Mouse (Mus musculus) neural tube, embryonic 14.5 days (tissue): ENCODE data around the gene Ccdc115. TPM values are rescaled to one million over a fixed set of nuclear protein-coding genes. Genes with fewer than 3 reads are reported as not detected.

ENCODE experiments used
- ATAC-seq: fragments of 200-750 bp; cut with Nextera tagmentation; 2 replicates; pipeline ENCODE4 v1.8.0; 2017; ENCODE audit warnings: low read depth, mild to moderate bottlenecking, moderate TSS enrichment, moderate library complexity
- H3K27ac ChIP-seq: fragments of 300-500 bp; sonication (generic); 2 replicates; pipeline ENCODE4 v1.5.1; 2014; ENCODE audit warnings: low read depth, mild to moderate bottlenecking, control low read depth, low read length, moderate library complexity, mixed read lengths
- H3K27me3 ChIP-seq: fragments of 300-500 bp; sonication (generic); 2 replicates; pipeline ENCODE4 v1.6.1; 2014; ENCODE audit warnings: low read length; ENCODE audit not compliant: control insufficient read depth, insufficient read depth
- H3K36me3 ChIP-seq: fragments of 300-500 bp; sonication (generic); 2 replicates; pipeline ENCODE4 v1.6.1; 2014; ENCODE audit warnings: low read length, mixed read lengths; ENCODE audit not compliant: control insufficient read depth, insufficient read depth
- H3K4me1 ChIP-seq: fragments of 300-500 bp; sonication (generic); 2 replicates; pipeline ENCODE4 v1.6.1; 2014; ENCODE audit warnings: low read length; ENCODE audit not compliant: control insufficient read depth, insufficient read depth
- H3K4me2 ChIP-seq: fragments of 300-500 bp; sonication (generic); 2 replicates; pipeline ENCODE4 v1.6.1; 2014; ENCODE audit warnings: mild to moderate bottlenecking, low read depth, low read length, control low read depth
- H3K4me3 ChIP-seq: fragments of 300-500 bp; sonication (generic); 2 replicates; pipeline ENCODE4 v1.5.1; 2014; ENCODE audit warnings: low read depth, low read length, control low read depth, mixed read lengths
- H3K9ac ChIP-seq: fragments of 300-500 bp; sonication (generic); replicated peaks from 2 replicates; pipeline ENCODE4 v1.6.1; 2014; ENCODE audit warnings: low read depth, mild to moderate bottlenecking, control low read depth, low read length, mixed read lengths
- H3K9me3 ChIP-seq: fragments of 300-500 bp; sonication (generic); 2 replicates; pipeline ENCODE4 v1.6.1; 2016; ENCODE audit warnings: low read length; ENCODE audit not compliant: control insufficient read depth
- WGBS: fragments of 180-500 bp; shearing (Covaris S2); extraction: QIAGEN DNeasy Blood & Tissue Kit; methylation state at CpG from one replicate; pipeline ENCODE4 v1.1.7; 2014; 5-methylcytosine and 5-hydroxymethylcytosine counted together
- microRNA-seq: library from miRNA; unstranded; fragments of <30 nt; microRNA quantifications from one replicate; pipeline ENCODE4, GENCODE M21; 2016
- polyA plus RNA-seq: library from polyadenylated mRNA; unstranded; fragments of >200 nt; fragmentation: Nextera tagmentation; extraction: Ambion mirVana; gene quantifications from 2 replicates; pipeline ENCODE4 v1.2.1, GENCODE M21; 2014

Ccdc115 gene
- polyA plus RNA-seq, 1 experiment from 2014 or later: 65.2 TPM

DNA sequence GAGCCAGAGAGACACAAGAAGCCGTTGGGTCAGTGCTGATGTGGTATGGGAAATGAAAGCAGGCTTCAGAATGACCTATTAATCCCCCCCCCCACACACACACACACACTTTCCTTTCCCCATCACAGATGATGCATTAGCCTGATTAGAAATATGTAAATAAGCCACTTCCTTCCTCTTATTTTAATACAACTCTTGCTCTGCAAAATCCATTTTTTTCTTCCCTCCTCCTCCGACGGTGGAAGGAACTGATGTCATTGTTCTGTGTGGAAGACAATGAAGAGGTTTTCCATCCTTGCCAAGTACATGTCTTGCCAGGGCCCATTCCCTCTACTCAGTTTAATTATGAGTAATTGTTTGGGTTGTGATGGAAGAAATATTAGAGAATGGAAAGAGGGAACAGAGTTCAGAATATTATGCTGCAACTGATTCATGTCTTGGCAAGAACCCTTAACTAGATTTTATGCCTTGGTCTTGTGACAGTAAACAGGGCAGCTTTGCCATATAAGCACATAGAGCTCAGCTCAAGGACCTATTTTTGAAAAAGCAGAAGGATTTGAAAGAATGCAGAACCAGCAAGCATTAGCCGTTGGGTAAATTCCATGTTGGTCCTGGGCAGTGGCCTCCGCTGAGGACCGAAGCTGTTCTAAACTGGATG is 50.1 kb downstream of the Ccdc115 start:
- Histone ChIP-seq H3K9me3 (no peaks in the 10 kb centered on the region), H3K36me3 (no peaks in the 10 kb centered on the region), H3K4me3 (no peak overlapping the region), H3K4me1 (no peaks in the 10 kb centered on the region), H3K27ac (no peak overlapping the region), H3K9ac (no peak overlapping the region), H3K27me3 (no peaks in the 10 kb centered on the region), H3K4me2 (no peak overlapping the region)
- no peak for ATAC-seq
- WGBS: 82% methylated on average over 6 of the region's 6 CpGs

DNA sequence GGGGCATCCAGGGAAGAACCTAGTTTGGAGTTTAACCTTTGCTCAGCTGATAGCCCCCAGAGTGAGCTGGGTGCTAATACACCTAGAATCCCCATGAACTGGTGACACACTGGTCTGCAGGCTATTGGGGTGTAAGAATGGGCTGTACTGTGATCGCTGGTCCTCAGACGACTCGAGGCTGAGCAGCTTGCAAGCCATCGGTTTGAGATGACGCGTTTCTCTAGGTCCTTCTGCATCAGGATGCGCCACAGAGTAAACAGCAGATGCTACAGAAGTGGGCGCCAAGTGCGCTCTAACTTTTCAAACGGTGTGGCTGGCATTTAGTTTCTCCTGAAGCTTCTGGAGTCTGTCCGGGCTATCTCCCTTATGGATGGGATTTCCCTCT is 50.6 kb downstream of the Ccdc115 start:
- H3K4me3 ChIP-seq: no peak overlapping the region
- ATAC-seq: no peak
- no peak overlapping the region for H3K27ac ChIP-seq
- H3K9me3 ChIP-seq: no peaks in the 10 kb centered on the region
- H3K4me1 ChIP-seq: no peaks in the 10 kb centered on the region
- WGBS: 91% methylated on average over 11 of the region's 11 CpGs
- no peaks in the 10 kb centered on the region for H3K36me3 ChIP-seq
- no peak overlapping the region for H3K4me2 ChIP-seq
- no peaks in the 10 kb centered on the region for H3K27me3 ChIP-seq
- no peak overlapping the region for H3K9ac ChIP-seq

DNA sequence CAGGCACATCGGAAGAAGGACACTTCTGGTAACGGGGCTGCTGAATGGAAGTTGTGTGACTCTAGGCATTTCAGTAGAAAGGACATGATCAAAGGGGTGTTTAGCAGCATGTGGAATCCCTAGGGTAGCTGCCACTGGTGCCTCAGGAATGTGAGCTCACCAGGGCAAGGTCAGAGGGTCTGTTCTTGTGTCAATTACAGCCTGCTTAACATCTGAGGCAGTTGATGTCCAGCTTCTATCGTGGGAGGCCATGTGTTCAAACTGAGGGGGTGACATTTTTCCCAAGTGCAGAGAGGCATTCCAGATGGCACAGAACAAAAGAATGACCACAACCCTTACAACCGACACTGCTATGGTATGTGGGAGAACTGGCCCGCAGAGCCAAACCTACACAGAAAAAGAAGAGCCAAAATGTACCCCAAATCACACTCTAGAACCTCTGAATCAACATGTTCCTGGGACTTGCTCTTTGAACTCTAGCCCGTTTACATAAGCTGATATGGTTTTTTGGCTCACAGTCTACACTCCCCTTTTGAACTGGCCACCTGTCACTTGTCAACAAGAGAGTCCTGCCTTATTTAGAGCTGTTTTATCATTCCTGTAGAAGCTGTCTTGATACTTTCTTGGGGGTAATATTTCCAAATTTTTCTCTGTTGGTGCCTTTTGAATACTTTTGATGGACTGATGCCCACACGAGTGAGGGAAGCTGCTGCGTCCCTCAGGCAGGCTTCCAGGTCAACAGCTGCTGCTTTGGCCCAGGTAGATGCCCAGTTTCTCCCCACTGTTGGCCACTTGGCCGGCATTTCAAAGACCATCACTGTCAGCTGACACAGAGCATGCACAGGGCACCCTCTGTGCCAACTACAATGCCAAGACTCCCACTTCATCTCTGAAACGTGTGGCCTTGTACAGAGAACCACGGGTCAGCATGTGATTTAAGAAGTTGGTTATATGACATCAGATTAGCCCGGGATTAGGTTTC is 51.8 kb downstream of the Ccdc115 start:
- Histone ChIP-seq H3K4me3 (no peak overlapping the region), H3K27me3 (no peaks in the 10 kb centered on the region), H3K9ac (no peak overlapping the region), H3K27ac (no peak overlapping the region), H3K9me3 (no peaks in the 10 kb centered on the region), H3K4me2 (no peak overlapping the region), H3K36me3 (no peaks in the 10 kb centered on the region), H3K4me1 (no peaks in the 10 kb centered on the region)
- ATAC-seq: no peak
- WGBS: 67% methylated on average over 12 of the region's 12 CpGs

Small RNA genes lying within 50 kb of the gene (microRNA-seq; reads per million reads assigned to microRNA genes)
- gene Mir5103: not detected

Other genes starting within 250 kb of the Ccdc115 start
- gene Imp4, start 179 bp upstream of the Ccdc115 start, polyA plus RNA-seq: 50.9 and 60.2 TPM in 2 replicates
- gene Ptpn18, start 20.1 kb upstream of the Ccdc115 start, polyA plus RNA-seq: 1.6 and 5.6 TPM in 2 replicates
- not detected in 2 replicates for gene Prss39, start 58.7 kb upstream of the Ccdc115 start, polyA plus RNA-seq
- not detected in 2 replicates for gene Cfc1, start 96.0 kb upstream of the Ccdc115 start, polyA plus RNA-seq
- gene Prss40, start 121.3 kb upstream of the Ccdc115 start, polyA plus RNA-seq: not detected in 2 replicates
- gene Amer3, start 140.0 kb upstream of the Ccdc115 start, polyA plus RNA-seq: 29.2 and 33.1 TPM in 2 replicates